Mouse (Mus musculus) small intestine, adult 2 months (tissue): ENCODE data around the gene Dync1li2. TPM values are rescaled to one million over a fixed set of nuclear protein-coding genes. Genes with fewer than 3 reads are reported as not detected.

ENCODE experiments used
- H3K27ac ChIP-seq: fragments of 200-500 bp; 2 replicates; pipeline ENCODE4 v1.5.1; 2012; ENCODE audit warnings: low read depth, low read length, control low read depth, inconsistent platforms; ENCODE audit not compliant: insufficient read depth
- H3K27me3 ChIP-seq: fragments of 200-500 bp; 2 replicates; pipeline ENCODE4 v1.6.1; 2012; ENCODE audit warnings: mild to moderate bottlenecking, moderate library complexity, low read length, inconsistent platforms; ENCODE audit not compliant: control insufficient read depth, insufficient read depth
- H3K36me3 ChIP-seq: fragments of 200-500 bp; 2 replicates; pipeline ENCODE4 v1.6.1; 2012; ENCODE audit warnings: mild to moderate bottlenecking, low read length, control low read depth, inconsistent platforms; ENCODE audit not compliant: control insufficient read depth, insufficient read depth
- H3K4me1 ChIP-seq: fragments of 200-500 bp; 2 replicates; pipeline ENCODE4 v1.6.1; 2012; ENCODE audit warnings: low read length, inconsistent platforms, mixed read lengths; ENCODE audit not compliant: control insufficient read depth, insufficient read depth, insufficient read length
- H3K4me3 ChIP-seq: fragments of 200-500 bp; 2 replicates; pipeline ENCODE4 v1.5.1; 2012; ENCODE audit warnings: low read depth, mild to moderate bottlenecking, control low read depth, inconsistent platforms, low read length, moderate library complexity
- CTCF ChIP-seq: fragments of 200-500 bp; IDR thresholded peaks from 2 replicates; pipeline ENCODE4 v1.5.1; 2012; ENCODE audit warnings: low read depth, mild to moderate bottlenecking, control low read depth, inconsistent platforms, low read length, moderate library complexity, mixed read lengths; ENCODE audit not compliant: insufficient replicate concordance, insufficient read length; ENCODE audit errors: extremely low read depth
- POLR2A ChIP-seq: fragments of 200-500 bp; IDR thresholded peaks from 2 replicates; pipeline ENCODE4 v1.6.1; 2012; ENCODE audit warnings: low read depth, mild to moderate bottlenecking, control low read depth, inconsistent platforms, low read length, moderate library complexity
- whole genome bisulfite sequencing: fragments of 180-500 bp; shearing (Covaris S2); methylation state at CpG from one replicate; pipeline ENCODE4 v1.1.7; 2018; 5-methylcytosine and 5-hydroxymethylcytosine counted together
- polyA plus RNA-seq: library from polyadenylated mRNA; depleted of rRNA; stranded (reverse); fragments of >200 nt; gene quantifications from 2 replicates; pipeline ENCODE4 v1.2.3, GENCODE M21; 2012

Dync1li2 gene
- polyA plus RNA-seq, 1 experiment: 4.4 TPM

DNA sequence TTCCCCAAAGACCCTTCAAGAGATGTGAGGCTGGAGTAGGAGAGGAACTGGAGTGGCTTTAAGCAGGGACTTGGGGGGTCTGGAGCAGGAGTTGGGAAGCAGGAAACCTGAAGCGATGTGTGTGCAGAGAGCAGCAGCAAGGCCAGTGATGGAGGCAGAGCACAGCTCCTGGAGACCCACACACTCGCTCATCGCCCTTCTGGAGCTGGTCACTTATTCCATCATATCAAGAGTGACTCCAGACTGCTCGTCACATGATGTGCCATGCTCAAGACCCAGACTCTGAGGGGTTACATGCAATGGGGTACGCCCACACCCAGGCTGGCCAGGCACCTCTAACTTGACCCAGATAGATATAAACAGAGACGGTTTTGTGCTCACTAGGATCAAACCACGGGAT, 62.6 kb downstream of the Dync1li2 start:
- H3K27me3 ChIP-seq: no peaks in the 10 kb centered on the region
- peaks cover 25% of the 10 kb centered on the region for H3K4me1 ChIP-seq
- H3K27ac ChIP-seq: no peak overlapping the region
- no peak overlapping the region for H3K4me3 ChIP-seq
- H3K36me3 ChIP-seq: no peaks in the 10 kb centered on the region
- TF ChIP-seq POLR2A (no peak), CTCF (no peak)
- 87% methylated on average over 7 of the region's 7 CpGs for WGBS

DNA sequence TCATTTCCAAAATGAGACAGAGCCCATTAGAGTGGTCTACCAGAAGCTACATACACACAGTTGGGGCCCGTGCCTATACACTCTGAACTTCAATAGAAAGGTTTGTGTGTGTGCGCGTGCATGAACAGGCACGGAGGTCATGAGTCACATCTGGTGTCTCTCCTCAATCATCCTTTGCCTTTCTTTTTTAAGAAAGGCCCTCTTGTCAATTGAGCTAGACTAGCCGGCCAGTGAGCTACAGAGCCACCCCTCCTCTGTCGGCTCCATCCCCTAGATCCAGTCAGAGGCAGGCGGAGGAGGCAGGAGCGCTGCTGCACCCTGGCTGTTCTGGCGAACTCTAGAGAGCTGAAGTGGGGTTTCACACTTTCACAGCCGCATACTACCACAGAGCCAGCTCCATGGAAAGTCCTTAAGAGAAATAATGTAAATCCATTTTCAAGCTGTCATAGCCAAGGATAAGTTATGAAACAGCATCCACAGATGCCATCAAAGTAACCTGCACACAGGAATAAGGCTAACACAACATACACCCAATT, 63.5 kb downstream of the Dync1li2 start:
- Histone ChIP-seq H3K27me3 (no peaks in the 10 kb centered on the region), H3K27ac (no peak overlapping the region), H3K4me1 (peaks cover 28% of the 10 kb centered on the region), H3K36me3 (no peaks in the 10 kb centered on the region), H3K4me3 (no peak overlapping the region)
- WGBS: 88% methylated on average over 10 of the region's 10 CpGs
- TF ChIP-seq POLR2A (no peak), CTCF (no peak)

- Histone ChIP-seq H3K4me1 (peaks cover 20% of the 10 kb centered on the region), H3K4me3 (no peak overlapping the region), H3K27me3 (no peaks in the 10 kb centered on the region), H3K36me3 (no peaks in the 10 kb centered on the region), H3K27ac (no peak overlapping the region)
- TF ChIP-seq POLR2A: no peak
- no peak for TF ChIP-seq CTCF
- WGBS: 65% methylated on average over 11 of the region's 11 CpGs
Measured at GRCm38 (mm10) chr8:104376669-104377068, 66.2 kb downstream of the Dync1li2 start.

- Histone ChIP-seq H3K4me3 (no peak overlapping the region), H3K27me3 (no peaks in the 10 kb centered on the region), H3K36me3 (no peaks in the 10 kb centered on the region), H3K4me1 (peaks cover 19% of the 10 kb centered on the region), H3K27ac (peak overlapping the region; percentile 91; the same call in 1 of the 2 replicates)
- WGBS: 48% methylated on average over 5 of the region's 5 CpGs
- no peak for TF ChIP-seq POLR2A
- TF ChIP-seq CTCF: no peak
Measured at GRCm38 (mm10) chr8:104375959-104376358, 66.9 kb downstream of the Dync1li2 start.

DNA sequence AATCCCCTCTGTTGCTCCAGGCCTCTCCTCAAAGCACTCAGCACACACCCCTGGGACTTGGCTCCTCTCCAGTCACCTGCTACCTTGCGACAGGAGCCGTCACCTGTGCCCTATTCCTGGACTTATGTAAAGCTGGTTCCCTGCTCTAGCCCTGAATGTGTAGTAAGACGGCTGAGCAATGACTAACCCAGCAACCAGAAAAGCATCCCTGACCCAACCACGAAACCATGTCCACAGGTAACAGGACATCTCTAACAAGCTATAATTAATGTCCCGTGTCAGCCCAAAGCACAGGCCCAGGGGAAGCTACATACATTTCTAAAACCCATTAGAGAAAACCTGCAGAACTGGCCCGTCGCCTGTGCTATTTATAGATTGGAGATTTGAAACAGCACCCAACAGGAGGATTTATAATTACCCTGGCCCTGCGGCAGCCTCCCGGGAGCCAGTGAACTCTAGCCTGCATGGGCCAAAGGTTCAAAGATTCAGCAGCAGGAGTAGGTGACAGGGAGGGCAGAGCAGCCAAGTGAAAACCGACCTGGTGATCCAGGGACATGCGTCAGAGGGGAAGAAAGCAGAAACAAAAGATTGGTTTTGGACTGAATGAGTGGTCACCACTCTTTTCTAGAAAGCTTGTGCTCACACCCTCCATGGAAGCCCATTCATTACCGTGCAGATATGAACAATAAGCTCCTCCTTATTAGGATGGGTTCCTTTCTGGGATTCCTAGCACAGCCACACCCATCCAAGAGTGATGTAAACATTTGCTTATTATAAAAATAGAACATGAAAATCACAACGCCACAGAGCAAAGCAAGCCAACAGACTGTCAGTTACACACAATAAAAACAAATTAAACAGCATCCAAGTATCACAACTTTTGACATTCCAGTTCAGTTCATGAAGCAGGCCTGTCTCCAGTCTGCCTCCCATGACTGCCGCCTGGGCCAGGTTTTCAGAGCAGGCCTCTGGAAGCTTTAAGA, 67.7 kb downstream of the Dync1li2 start:
- no peak for TF ChIP-seq POLR2A
- TF ChIP-seq CTCF: no peak
- Histone ChIP-seq H3K27ac (peak overlapping the region; percentile 91), H3K4me3 (no peak overlapping the region), H3K36me3 (no peaks in the 10 kb centered on the region), H3K27me3 (no peaks in the 10 kb centered on the region), H3K4me1 (peaks cover 19% of the 10 kb centered on the region)
- 19% methylated on average over 14 of the region's 14 CpGs for WGBS

DNA sequence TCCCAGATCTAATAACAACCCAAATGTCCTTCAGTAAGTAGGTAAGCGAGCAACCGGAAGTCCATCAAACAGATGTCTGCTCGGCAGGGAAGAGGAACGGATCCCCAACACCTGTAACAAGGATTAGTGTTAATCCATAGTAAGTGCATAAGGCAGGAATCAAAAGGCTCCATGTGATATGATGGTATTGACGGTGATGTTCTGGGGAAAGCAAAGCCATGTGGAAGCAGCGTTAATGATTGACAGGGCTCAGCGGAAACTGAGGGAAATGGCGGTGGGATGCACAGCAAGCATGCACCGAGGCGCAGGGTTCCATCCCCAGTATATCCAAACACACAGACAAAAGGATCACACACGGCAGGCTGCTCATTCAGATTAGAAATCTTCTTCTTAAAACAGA, 68.6 kb downstream of the Dync1li2 start:
- Histone ChIP-seq H3K4me1 (peaks cover 21% of the 10 kb centered on the region), H3K27me3 (no peaks in the 10 kb centered on the region), H3K36me3 (no peaks in the 10 kb centered on the region), H3K4me3 (no peak overlapping the region), H3K27ac (peak overlapping the region; percentile 23)
- TF ChIP-seq CTCF (no peak), POLR2A (no peak)
- WGBS: 35% methylated on average over 11 of the region's 11 CpGs

GRCm38 (mm10) chr8:104373779-104374178, 69.1 kb downstream of the Dync1li2 start:
- H3K27me3 ChIP-seq: no peaks in the 10 kb centered on the region
- H3K4me1 ChIP-seq: peaks cover 21% of the 10 kb centered on the region
- H3K27ac ChIP-seq: peak overlapping the region; percentile 23
- H3K4me3 ChIP-seq: no peak overlapping the region
- WGBS: 34% methylated on average over 11 of the region's 11 CpGs
- no peaks in the 10 kb centered on the region for H3K36me3 ChIP-seq
- TF ChIP-seq CTCF (no peak), POLR2A (no peak)
